Comparison of ENCODE assay signal across 8 mouse cellular contexts in genomic region chr2:116067065-116067497, GRCm38 (mm10). TPM values are rescaled to one million over a fixed set of nuclear protein-coding genes. Genes with fewer than 3 reads are reported as not detected.
DNase-seq lines count a peak whose midpoint lies in the region; ATAC-seq and TF ChIP-seq lines count a peak whose summit lies in the region.

No protein-coding gene starts in this region.

- no peak for TF ChIP-seq CTCF in left cerebral cortex, adult 2 months (IDR thresholded peaks at IDR 0.05)

- H3K36me3 ChIP-seq in hindbrain, embryonic 13.5 days, result no peaks in the 10 kb centered on the region
- no peaks in the 10 kb centered on the region for H3K36me3 ChIP-seq in macrophage (ENCODE audit: inconsistent target)

- intact Hi-C loops in left cerebral cortex, adult 2 months (cut with DNase I), result no loop called here

- peak; percentile 91 for DNase-seq in ES-CJ7 (ENCODE audit: low read depth, low spot score)
- DNase-seq in adrenal gland, postnatal 25 days, result peak; percentile 92
- DNase-seq in left cerebral cortex, adult 2 months (ENCODE audit: extremely low spot score in 1 of 2, low spot score in 2 of 2), result peak; percentile 74 to 78
- peak; percentile 71 for DNase-seq in right cerebral cortex, postnatal 14 days

- H3K9me3 ChIP-seq in hindbrain, embryonic 13.5 days, result no peaks in the 10 kb centered on the region

- 0% methylated on average over 27 of the region's 27 CpGs for WGBS in hindbrain, embryonic 13.5 days
- 1% methylated on average over 26 of the region's 27 CpGs for WGBS in macrophage (ENCODE audit: missing documents)

- H3K27me3 ChIP-seq in hindbrain, embryonic 13.5 days, result 0 out of 2 replicates have a peak, but pooled peaks cover 4% of the 10 kb centered on the region

- peak overlapping the region; percentile 99 for H3K27ac ChIP-seq in hindbrain, embryonic 13.5 days
- peak overlapping the region; percentile 76 for H3K27ac ChIP-seq in left cerebral cortex, adult 2 months
- no peak overlapping the region for H3K27ac ChIP-seq in macrophage

- ATAC-seq in frontal cortex, adult (ENCODE audit: low TSS enrichment), result peak; percentile 54
- ATAC-seq in hindbrain, embryonic 13.5 days (ENCODE audit: low FRiP score), result peak; percentile 55
- ATAC-seq in monocyte, adult 5-6 weeks (replicated peaks; ENCODE audit: insufficient number of reproducible peaks, low FRiP score, low TSS enrichment, poor library complexity, severe bottlenecking), result no peak

- peaks cover 27% of the 10 kb centered on the region for H3K4me1 ChIP-seq in hindbrain, embryonic 13.5 days (replicated peaks)

- H3K79me2 ChIP-seq in macrophage (ENCODE audit: inconsistent target), result no peaks in the 10 kb centered on the region

- H3K4me2 ChIP-seq in hindbrain, embryonic 13.5 days, result peak overlapping the region; percentile 87

- H3K9ac ChIP-seq in hindbrain, embryonic 13.5 days, result peak overlapping the region; percentile 92

- H3K4me3 ChIP-seq in hindbrain, embryonic 13.5 days, result peak overlapping the region; percentile 83
- peak overlapping the region; percentile 70 for H3K4me3 ChIP-seq in left cerebral cortex, adult 2 months
- peak overlapping the region; percentile 8; the same call in 1 of the 2 replicates for H3K4me3 ChIP-seq in macrophage (ENCODE audit: inconsistent target)

RNA-seq across cellular contexts. Expression of gene Meis2, which starts 1.4 kb away (rescaled TPM):
- 258 and 277 TPM in 2 replicates for total RNA-seq in adrenal gland, postnatal 25 days (2021)
- polyA plus RNA-seq in hindbrain, embryonic 13.5 days (2015; fragmentation: Nextera tagmentation; extraction: Ambion mirVana), result 139 and 175 TPM in 2 replicates
- 100 to 1,000 TPM; 110 to 116 TPM for total RNA-seq in left cerebral cortex, adult 2 months (2021)
- total RNA-seq in macrophage (2018; cell fraction: chromatin; rRNA removed), result 1 to 10 TPM in 1 of 26 experiments, under 1 TPM in 1, not detected in 24; 0.49 to 5.0 TPM
- total RNA-seq in macrophage (2018; cell fraction: cytosol; rRNA removed), result not detected
- total RNA-seq in macrophage (2018; cell fraction: nucleus; rRNA removed), result under 1 TPM in 1 of 26 experiments, not detected in 25; 0.79 TPM
- not detected in 3 replicates for polyA plus RNA-seq in macrophage (2018)
- total RNA-seq in monocyte, adult 5-6 weeks (2017), result not detected in 3 replicates

Comparison
In these comparisons a context has a peak if more than half of its experiments do, and no peak if none do; other contexts are left out.
1. H3K4me3 ChIP-seq: peak in every context shown above with its lines; median percentile 83 in hindbrain, embryonic 13.5 days; 70 in left cerebral cortex, adult 2 months; 8 in macrophage.
2. RNA of gene Meis2, which starts 1.4 kb away (total RNA-seq): 258 to 277 TPM in adrenal gland, postnatal 25 days and 110 to 116 TPM in left cerebral cortex, adult 2 months; not detected in monocyte, adult 5-6 weeks; every median in the first group is over 100 times any median in the second.
3. Peak in every context shown above with its lines, with median percentiles within 50 percentile points of each other: DNase-seq.